Mouse (Mus musculus): ENCODE measurements at regions not wholly inside any gene's neighbourhood (a gene's known extent, or its start where the extent isn't known, plus 50 kb on each side); places are given as distances from the start of the nearest gene placed in this dataset.
"Not testable (repeated sequence)": the region's sequence is repeated elsewhere in the genome, so short reads cannot be mapped to it uniquely, and the experiment has no call there.

DNA sequence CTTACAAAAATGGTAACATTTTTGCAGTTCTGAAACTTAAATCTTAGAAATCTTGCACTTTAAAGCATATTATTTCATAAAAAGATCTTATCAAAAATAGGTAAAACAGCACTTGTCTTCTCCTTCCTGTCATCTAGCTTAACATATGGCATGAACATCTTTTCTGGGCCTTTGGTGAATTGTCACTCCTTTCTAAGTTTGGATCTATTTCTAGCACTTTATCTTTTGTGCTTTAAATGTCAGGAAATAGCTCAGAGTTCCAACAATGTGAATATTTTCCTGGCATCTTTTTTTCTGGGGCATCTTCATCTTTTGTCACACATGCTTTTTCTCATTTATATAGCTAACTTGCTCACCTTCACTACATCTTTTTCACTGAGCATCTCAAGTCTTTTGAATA lies 527.4 kb upstream of the Gm5150 start:
- DNase-seq (ENCODE audit: low spot score in 2 of 2): no peak

DNA sequence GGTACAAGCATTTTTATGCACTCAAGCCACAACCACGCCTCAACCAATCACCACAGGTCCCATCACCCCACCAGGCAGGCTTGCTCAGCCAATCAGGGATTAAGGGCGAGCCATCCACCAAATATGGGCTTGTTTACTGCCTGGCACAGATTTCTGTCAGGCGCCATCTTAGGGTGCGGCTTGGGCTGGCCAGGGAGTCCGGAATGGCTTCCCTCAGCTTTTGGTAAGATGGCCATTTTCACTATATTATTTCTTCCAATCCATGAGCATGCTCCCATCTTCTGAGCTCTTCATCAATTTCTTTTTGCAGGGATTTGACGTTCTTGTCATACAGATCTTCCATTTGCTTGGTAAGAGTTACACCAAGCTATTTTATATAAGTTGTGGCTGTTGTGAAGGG lies 521.3 kb upstream of the Gm5150 start:
- not testable (repeated sequence) for DNase-seq (ENCODE audit: low spot score in 2 of 2)

- not testable (repeated sequence) for DNase-seq (ENCODE audit: low spot score in 2 of 2)
Observed at GRCm38 (mm10) chr3:16488431-16488830, 482.2 kb upstream of the Gm5150 start.

DNA sequence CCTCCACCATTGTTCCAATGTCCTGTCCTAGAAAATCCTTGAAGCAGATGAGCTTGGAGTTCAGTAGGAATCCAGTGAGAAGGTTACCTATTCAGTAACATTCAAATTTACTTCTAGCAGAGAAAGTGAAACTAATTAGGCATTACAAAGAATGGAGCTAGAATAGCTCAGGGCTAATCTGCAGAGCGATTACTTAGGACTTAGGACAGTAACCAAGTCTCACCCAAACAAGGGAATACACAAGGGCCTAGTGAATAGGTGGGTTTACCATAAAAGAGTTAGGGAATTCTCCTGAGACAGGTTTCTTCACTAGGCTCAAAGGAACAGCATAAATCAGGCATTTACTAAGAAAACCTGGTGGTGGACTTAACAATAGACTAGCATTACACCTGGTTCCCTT lies 476.5 kb upstream of the Gm5150 start:
- no peak for DNase-seq (ENCODE audit: low spot score in 2 of 2)

DNA sequence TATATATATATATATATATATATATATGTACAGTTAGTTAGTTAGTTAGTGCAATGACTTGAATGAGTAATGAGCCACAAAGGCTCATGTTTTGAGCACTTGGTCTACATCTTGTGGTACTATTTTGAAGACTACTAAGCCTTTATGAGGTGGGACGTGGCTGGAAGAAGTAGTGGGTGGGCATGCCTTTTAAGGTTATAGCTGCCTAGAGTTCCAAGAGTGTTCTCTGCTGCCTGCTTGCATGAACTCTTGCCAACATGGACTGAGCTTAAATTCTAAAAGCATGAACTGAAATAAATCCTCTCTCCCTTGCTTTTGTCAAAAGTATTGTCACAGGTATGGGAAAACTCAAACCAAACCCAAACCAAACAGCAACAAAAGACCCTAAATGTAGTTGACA lies 465.1 kb upstream of the Gm5150 start:
- no peak for DNase-seq (ENCODE audit: low spot score in 2 of 2)

- peak; percentile 47 to 71 for DNase-seq (ENCODE audit: low spot score in 2 of 2)
Observed at GRCm38 (mm10) chr3:16466388-16466787, 460.2 kb upstream of the Gm5150 start.

- no peak for DNase-seq (ENCODE audit: low spot score in 2 of 2)
Observed at GRCm38 (mm10) chr3:16465357-16465756, 459.1 kb upstream of the Gm5150 start.

- no peak for DNase-seq (ENCODE audit: low spot score in 2 of 2)
Observed at GRCm38 (mm10) chr3:16464301-16464700, 458.1 kb upstream of the Gm5150 start.

GRCm38 (mm10) chr3:16433033-16433432 lies 426.8 kb upstream of the Gm5150 start:
- DNase-seq (ENCODE audit: low spot score in 2 of 2): no peak

DNA sequence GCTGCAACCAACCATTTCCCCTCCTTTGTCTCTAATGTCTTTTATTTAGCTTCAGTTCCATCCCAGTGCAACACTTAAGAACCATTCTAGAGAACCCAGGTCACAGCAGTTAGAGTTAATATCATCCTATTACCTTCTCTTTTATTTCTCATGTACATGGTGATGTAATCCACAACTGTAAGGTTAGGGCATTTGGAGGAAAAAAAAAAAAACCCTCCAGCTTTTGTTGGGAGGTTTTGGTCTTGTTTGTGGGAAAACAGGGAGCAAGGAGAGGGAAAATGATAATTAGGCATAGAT lies 425.5 kb upstream of the Gm5150 start:
- DNase-seq (ENCODE audit: low spot score in 2 of 2): no peak

- DNase-seq (ENCODE audit: low spot score in 2 of 2): no peak
Observed at GRCm38 (mm10) chr3:16431082-16431818, 425.0 kb upstream of the Gm5150 start.
